ENCODE assay signal across 33 mouse cellular contexts in genomic region chr11:100714948-100715347, GRCm38 (mm10). TPM values are rescaled to one million over a fixed set of nuclear protein-coding genes. Genes with fewer than 3 reads are reported as not detected.
A peak's percentile ranks its signal among the peaks of the same experiment; 100 is the strongest.
DNase-seq lines count a peak whose midpoint lies in the region; ATAC-seq and TF ChIP-seq lines count a peak whose summit lies in the region.
"Had no signal": no experiment of that assay in that cellular context is flagged by ENCODE, and none has a peak within 500 bp of the region (broad histone marks: within the 10 kb centered on the region; RNA-seq: fewer than 3 reads in every experiment).

No protein-coding gene starts in this region.

- no peak for TF ChIP-seq POLR2A in testis, adult 2 months (IDR thresholded peaks at IDR 0.05; ENCODE audit: control insufficient read depth, low read depth, low read length)

- no peak overlapping the region for H3K4me2 ChIP-seq in intestine, postnatal 0 days (replicated peaks; ENCODE audit: low read depth)
- H3K4me2 ChIP-seq: forebrain, embryonic 15.5 days had no signal

- peak overlapping the region; percentile 45 for H3K27ac ChIP-seq in left cerebral cortex, adult 2 months
- no peak overlapping the region for H3K27ac ChIP-seq in testis, adult 2 months (ENCODE audit: control insufficient read depth, insufficient read depth, low read depth, low read length)
- H3K27ac ChIP-seq in intestine, postnatal 0 days (ENCODE audit: low read depth, low read length): no peak overlapping the region
- H3K27ac ChIP-seq: forebrain, embryonic 15.5 days; limb, embryonic 13.5 days had no signal

- H3K4me1 ChIP-seq in testis, adult 2 months (ENCODE audit: control insufficient read depth, insufficient read depth, low read length): peaks cover 26% of the 10 kb centered on the region
- 0 out of 2 replicates have a peak, but pooled peaks cover 8% of the 10 kb centered on the region for H3K4me1 ChIP-seq in intestine, postnatal 0 days (replicated peaks; ENCODE audit: control insufficient read depth, insufficient read depth, low read length)

- no peaks in the 10 kb centered on the region for H3K9me3 ChIP-seq in intestine, postnatal 0 days (ENCODE audit: control insufficient read depth)
- H3K9me3 ChIP-seq: embryonic facial prominence, embryonic 12.5 days; forebrain, embryonic 15.5 days; hindbrain, embryonic 10.5 days; intestine, embryonic 15.5 days; limb, embryonic 13.5 days had no signal

- H3K9ac ChIP-seq in intestine, postnatal 0 days (ENCODE audit: low read depth, low read length): no peak overlapping the region
- H3K9ac ChIP-seq: intestine, embryonic 15.5 days had no signal

- intact Hi-C loops in left cerebral cortex, adult 2 months (cut with DNase I): loop anchor here (1.0 kb wide), 2 partner anchors 46 to 244 kb away; no protein-coding TSS in a partner anchor

- no peak for ATAC-seq in intestine, postnatal 0 days
- ATAC-seq: forebrain, embryonic 15.5 days; hindbrain, postnatal 0 days; intestine, embryonic 15.5 days had no signal

- WGBS in intestine, postnatal 0 days: 96% methylated on average over 6 of the region's 6 CpGs

- H3K27me3 ChIP-seq in testis, adult 2 months (ENCODE audit: control insufficient read depth, insufficient read depth, low read length): no peaks in the 10 kb centered on the region
- H3K27me3 ChIP-seq in intestine, postnatal 0 days (replicated peaks; ENCODE audit: control insufficient read depth, insufficient read depth, low read length): no peaks in the 10 kb centered on the region
- H3K27me3 ChIP-seq: CH12.LX; embryonic facial prominence, embryonic 12.5 days; forebrain, embryonic 15.5 days; intestine, embryonic 15.5 days; limb, embryonic 13.5 days had no signal

- no peaks in the 10 kb centered on the region for H3K36me3 ChIP-seq in testis, adult 2 months (ENCODE audit: control insufficient read depth, insufficient read depth, low read length)
- peaks cover 55% of the 10 kb centered on the region for H3K36me3 ChIP-seq in intestine, postnatal 0 days (ENCODE audit: control insufficient read depth, insufficient read depth)

- TF ChIP-seq CTCF in left cerebral cortex, adult 2 months (IDR thresholded peaks at IDR 0.05): no peak
- TF ChIP-seq CTCF in testis, adult 2 months (IDR thresholded peaks at IDR 0.05; ENCODE audit: control insufficient read depth, insufficient read depth, insufficient replicate concordance, low read depth, low read length): no peak
- TF ChIP-seq CTCF in intestine, postnatal 0 days (IDR thresholded peaks at IDR 0.05; ENCODE audit: low read depth): no peak

- peak; percentile 4 for DNase-seq in embryo, embryonic 10 days (ENCODE audit: low spot score)
- no peak for DNase-seq in embryo, embryonic 10.5 days (ENCODE audit: low spot score)
- DNase-seq in left cerebral cortex, adult 2 months (ENCODE audit: extremely low spot score in 1 of 2, low spot score in 2 of 2): no peak
- no peak for DNase-seq in left cerebral cortex, adult 9 months (ENCODE audit: low spot score in 2 of 2)
- no peak for DNase-seq in testis, postnatal 10 days (ENCODE audit: low spot score)
- no peak for DNase-seq in neural tube, embryonic 10.5 days (ENCODE audit: extremely low spot score, low spot score)

- H3K4me3 ChIP-seq in left cerebral cortex, adult 2 months: no peak overlapping the region
- H3K4me3 ChIP-seq in testis, adult 2 months (ENCODE audit: control insufficient read depth, low read depth, low read length): peak overlapping the region; percentile 93
- no peak overlapping the region for H3K4me3 ChIP-seq in intestine, postnatal 0 days (ENCODE audit: low read depth, low read length)
- H3K4me3 ChIP-seq: forebrain, embryonic 15.5 days had no signal

RNA-seq across cellular contexts. Expression of gene Hspb9, which starts 1.3 kb away (rescaled TPM):
- not detected for total RNA-seq in left cerebral cortex, adult 2 months (2021)
- polyA plus RNA-seq in testis, adult 2 months (2012; rRNA removed): 1,348 and 1,420 TPM in 2 replicates
- 0.44 and 0.65 TPM in 2 replicates for polyA plus RNA-seq in intestine, postnatal 0 days (2015; fragmentation: Nextera tagmentation; extraction: Ambion mirVana)
- total RNA-seq: adrenal gland, adult 18-20 months; adrenal gland, postnatal 36 days; CH12.LX; gastrocnemius, adult 8-10 months; gastrocnemius, postnatal 4 days; heart, adult 2 months; heart, postnatal 14 days; hindbrain, postnatal 0 days; layer of hippocampus, postnatal 10 days; left cerebral cortex, adult 18-20 months; left cerebral cortex, postnatal 36 days; megakaryocyte-erythroid progenitor cell, adult 5-6 weeks; neutrophil, adult 5-6 weeks had no signal
- polyA plus RNA-seq: cerebellum, adult 2 months; embryonic facial prominence, embryonic 12.5 days; heart, embryonic 14.5 days; large intestine, adult 2 months; limb, embryonic 13.5 days; macrophage; neural tube, embryonic 11.5 days had no signal

RNA-seq across cellular contexts. Expression of gene Kat2a, which starts 2.7 kb away (rescaled TPM):
- total RNA-seq in left cerebral cortex, adult 2 months (2021): 10 to 100 TPM; 60.5 to 61.7 TPM
- polyA plus RNA-seq in testis, adult 2 months (2012; rRNA removed): 24.0 and 26.3 TPM in 2 replicates
- 11.8 and 12.3 TPM in 2 replicates for polyA plus RNA-seq in intestine, postnatal 0 days (2015; fragmentation: Nextera tagmentation; extraction: Ambion mirVana)

RNA-seq across cellular contexts. Expression of gene Dhx58, which starts 10.9 kb away (rescaled TPM):
- total RNA-seq in left cerebral cortex, adult 2 months (2021): 1 to 10 TPM; 3.0 to 3.7 TPM
- polyA plus RNA-seq in testis, adult 2 months (2012; rRNA removed): 31.5 and 32.0 TPM in 2 replicates
- 9.8 and 10.0 TPM in 2 replicates for polyA plus RNA-seq in intestine, postnatal 0 days (2015; fragmentation: Nextera tagmentation; extraction: Ambion mirVana)

RNA-seq across cellular contexts. Expression of gene Zfp385c, which starts 22.7 kb away (rescaled TPM):
- under 1 TPM; 0.16 to 0.26 TPM for total RNA-seq in left cerebral cortex, adult 2 months (2021)
- 2.6 and 3.8 TPM in 2 replicates for polyA plus RNA-seq in testis, adult 2 months (2012; rRNA removed)
- 0.09 and 0.20 TPM in 2 replicates for polyA plus RNA-seq in intestine, postnatal 0 days (2015; fragmentation: Nextera tagmentation; extraction: Ambion mirVana)
- total RNA-seq: megakaryocyte-erythroid progenitor cell, adult 5-6 weeks; neutrophil, adult 5-6 weeks had no signal
- polyA plus RNA-seq: C2C12; lung, postnatal 0 days; neural tube, embryonic 11.5 days had no signal

RNA-seq across cellular contexts. Expression of gene Rab5c, which starts 23.1 kb away (rescaled TPM):
- total RNA-seq in left cerebral cortex, adult 2 months (2021): 100 to 1,000 TPM; 139 to 142 TPM
- polyA plus RNA-seq in testis, adult 2 months (2012; rRNA removed): 90.2 and 90.7 TPM in 2 replicates
- 62.2 and 62.7 TPM in 2 replicates for polyA plus RNA-seq in intestine, postnatal 0 days (2015; fragmentation: Nextera tagmentation; extraction: Ambion mirVana)

Comparison
In these comparisons a context has a peak if more than half of its experiments do, and no peak if none do; other contexts are left out.
1. RNA of gene Hspb9, which starts 1.3 kb away (polyA plus RNA-seq): 1,348 to 1,420 TPM in testis, adult 2 months; 0.44 to 0.65 TPM in intestine, postnatal 0 days; every median in the first group is over 100 times any median in the second.